Mouse (Mus musculus) skeletal muscle tissue, adult 2 months (tissue): ENCODE results near the gene Rsbn1l.

Experiments
- DNase-seq: peaks from one replicate; pipeline ENCODE4 v3.0.0-alpha.2; 2012; ENCODE audit warnings: low read depth, low spot score

The Rsbn1l gene

GRCm38 (mm10) chr5:20956298-20956697, at the start of gene Rsbn1l:
Gene Rsbn1l, minus strand, starts transcription at chr5:20956398.
- DNase-seq, result no peak

- no peak for DNase-seq
These were observed 46.5 kb upstream of the Rsbn1l start for GRCm38 (mm10) chr5:21002723-21003122.

GRCm38 (mm10) chr5:21001622-21002315, 45.6 kb upstream of the Rsbn1l start:
- no peak for DNase-seq

- no peak for DNase-seq
These were observed 42.2 kb upstream of the Rsbn1l start for GRCm38 (mm10) chr5:20998427-20998826.

DNA sequence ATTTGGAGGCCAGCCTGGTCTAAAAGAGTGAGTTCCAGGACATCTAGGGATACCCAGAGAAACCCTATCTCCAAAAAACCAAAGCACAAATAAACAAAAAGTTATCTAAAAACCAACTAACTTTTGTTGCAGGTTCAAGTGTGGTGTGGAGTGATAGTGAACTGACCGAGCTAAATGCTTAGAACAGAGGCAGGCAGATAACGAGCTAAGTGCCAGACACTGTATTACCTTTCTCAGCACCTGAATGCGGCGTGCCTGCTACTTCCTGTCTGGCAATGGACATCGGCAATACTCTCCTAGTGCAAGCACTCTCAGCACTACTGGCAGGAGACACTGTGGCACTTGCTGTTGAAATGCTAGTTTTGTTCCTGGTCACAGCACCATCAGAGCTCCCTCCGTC, 41.4 kb upstream of the Rsbn1l start:
- DNase-seq, result no peak

DNA sequence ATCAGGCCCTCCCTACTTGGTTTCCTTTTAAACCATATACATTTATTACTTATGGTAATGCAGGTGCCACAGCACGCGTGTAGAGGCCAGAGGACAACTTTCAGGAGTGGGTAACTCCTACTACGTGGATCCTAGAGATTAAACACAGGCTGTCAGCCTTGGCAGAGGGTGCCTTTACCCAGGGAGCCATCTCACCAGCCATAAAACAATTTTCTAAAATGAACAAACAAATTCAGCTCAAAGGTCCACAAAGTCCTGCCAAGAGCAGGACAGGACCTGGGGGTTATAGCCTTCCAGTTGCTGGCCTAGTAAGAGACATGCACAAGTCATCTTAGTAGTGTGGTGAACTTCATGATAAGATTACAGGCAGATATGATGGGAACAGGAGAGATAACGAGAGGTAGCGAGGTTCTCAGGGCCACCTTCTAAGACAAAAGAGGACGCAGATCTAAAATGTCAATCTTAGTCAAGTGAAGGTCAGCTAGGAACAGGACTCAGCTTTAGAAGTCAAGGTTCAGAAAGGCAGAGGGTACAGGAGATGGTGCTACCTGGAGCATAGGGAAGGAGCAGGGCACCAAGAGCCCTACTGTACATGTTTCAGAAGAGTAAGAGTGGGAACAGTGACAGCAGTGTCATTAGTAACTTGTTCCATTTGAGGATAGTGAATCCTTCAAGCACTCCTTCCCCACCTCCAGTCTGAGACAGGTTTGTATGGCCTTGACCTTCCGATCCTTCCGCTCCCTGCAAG, 34.0 kb upstream of the Rsbn1l start:
- no peak for DNase-seq

GRCm38 (mm10) chr5:20986271-20986670, 30.1 kb upstream of the Rsbn1l start:
- no peak for DNase-seq

DNA sequence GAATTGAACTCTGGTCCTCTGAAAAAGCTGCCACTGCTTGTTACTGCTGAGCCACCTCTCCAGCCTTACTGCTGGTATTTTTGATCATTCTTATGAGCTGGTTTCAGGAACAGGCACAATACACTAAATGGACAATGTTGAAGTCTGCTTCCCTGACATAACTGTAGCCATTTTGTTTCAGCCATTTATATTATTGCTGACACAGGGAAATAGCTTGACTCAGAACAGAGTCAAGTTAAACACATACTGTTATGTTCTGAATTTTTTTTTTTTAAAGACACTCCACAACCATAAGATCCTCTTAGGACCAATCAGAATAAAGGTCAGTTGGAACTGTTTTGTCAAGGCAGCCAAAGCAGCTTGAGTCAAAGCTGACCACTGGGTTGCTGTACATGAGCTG, 27.3 kb upstream of the Rsbn1l start:
- no peak for DNase-seq

DNA sequence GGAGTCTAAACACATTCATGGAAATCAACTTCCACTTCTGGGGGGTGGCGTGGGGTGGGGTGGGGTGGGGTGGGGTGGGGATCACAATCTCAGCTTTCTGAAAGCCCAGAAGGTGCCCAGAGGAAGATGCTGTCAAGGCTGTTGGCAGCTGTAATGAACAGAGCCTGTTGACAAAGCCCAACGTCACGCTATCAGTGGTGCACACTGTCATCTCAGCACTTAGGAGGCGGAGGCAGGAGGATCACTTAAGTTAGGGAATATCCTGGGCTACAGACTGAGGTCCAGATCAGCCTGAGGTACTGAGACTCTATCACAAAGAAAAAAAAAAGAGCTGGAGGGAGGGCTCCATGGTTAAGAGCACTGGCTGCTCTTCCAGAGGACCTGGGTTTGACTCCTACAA, 18.5 kb upstream of the Rsbn1l start:
- no peak for DNase-seq

- no peak for DNase-seq
These were observed 17.8 kb upstream of the Rsbn1l start for GRCm38 (mm10) chr5:20973999-20974398.

GRCm38 (mm10) chr5:20973069-20973468, 16.9 kb upstream of the Rsbn1l start:
- DNase-seq, result no peak

GRCm38 (mm10) chr5:20968963-20969362, 12.8 kb upstream of the Rsbn1l start:
- peak; percentile 66 for DNase-seq

GRCm38 (mm10) chr5:20968493-20968892, 12.3 kb upstream of the Rsbn1l start:
- DNase-seq, result no peak

- DNase-seq, result peak; percentile 55
These were observed 11.7 kb upstream of the Rsbn1l start for GRCm38 (mm10) chr5:20967942-20968341.

DNA sequence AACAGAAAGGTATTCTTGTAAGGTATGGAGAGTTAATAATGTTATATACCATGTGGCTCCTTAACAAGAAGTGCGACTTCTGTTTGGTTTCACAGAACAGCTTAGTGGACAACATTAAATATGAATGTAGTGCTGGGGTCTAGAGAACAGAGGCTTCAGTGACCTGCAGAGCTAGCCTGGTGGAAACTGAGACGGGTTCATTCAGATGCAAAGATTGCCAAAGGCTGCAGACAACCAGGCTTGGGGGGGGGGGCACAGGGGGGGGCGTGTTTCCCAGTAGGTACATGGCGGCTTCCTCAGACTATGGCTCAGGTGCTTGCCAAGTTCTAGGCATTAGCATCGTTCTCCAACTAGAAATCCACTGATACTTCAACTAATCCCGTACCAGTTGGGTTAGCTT, 8.2 kb upstream of the Rsbn1l start:
- DNase-seq, result no peak

DNA sequence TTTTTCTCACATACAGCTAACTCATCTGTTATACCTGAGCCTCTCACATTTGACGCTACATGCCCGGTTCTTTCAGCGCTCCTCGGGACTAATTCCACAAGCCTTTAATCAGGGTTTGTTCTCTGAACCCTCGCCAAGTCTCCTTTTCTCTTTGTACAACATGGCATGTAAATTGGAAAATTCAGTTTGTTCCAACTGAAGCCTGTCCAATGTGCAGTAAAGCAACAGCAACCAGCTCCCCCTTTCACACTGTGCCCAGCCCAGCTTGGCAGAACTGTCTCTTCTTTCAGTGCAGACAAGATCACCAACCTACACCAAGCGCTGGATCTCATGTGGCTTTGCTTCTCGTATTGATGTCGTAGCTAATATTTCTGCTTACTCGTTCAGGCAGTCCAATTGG, 7.1 kb upstream of the Rsbn1l start:
- DNase-seq, result no peak

GRCm38 (mm10) chr5:20960927-20961326, 4.7 kb upstream of the Rsbn1l start:
- peak; percentile 37 for DNase-seq

- no peak for DNase-seq
These were observed 923 bp downstream of the Rsbn1l start for GRCm38 (mm10) chr5:20955114-20955835.

DNA sequence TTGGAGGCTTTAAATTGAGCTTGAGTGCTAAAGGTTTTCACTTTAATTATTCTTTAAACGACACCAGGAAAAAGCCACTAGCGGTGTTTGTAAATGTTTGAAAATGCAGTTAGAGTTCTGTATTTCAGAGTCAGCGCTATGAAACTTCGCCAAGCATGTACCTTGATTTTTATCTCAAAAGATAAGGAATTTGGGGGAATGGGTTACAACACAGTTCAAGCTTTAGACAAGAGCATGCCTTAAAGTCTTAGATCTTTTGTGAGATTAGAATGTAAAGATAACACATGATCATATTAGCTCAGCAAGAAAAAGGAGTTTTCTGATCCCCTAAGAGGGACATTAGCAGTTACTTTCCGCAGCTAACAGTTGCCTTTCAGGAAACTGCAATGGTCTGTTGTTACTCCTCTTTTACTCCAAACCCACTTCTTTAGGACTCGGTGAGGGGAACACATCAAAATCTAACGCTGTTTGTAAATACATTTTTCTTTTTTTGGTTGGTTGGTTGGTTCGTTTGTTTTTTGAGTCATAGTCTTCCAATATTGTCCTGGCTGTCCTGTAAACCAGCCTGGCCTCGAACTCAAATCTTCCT, 3.8 kb downstream of the Rsbn1l start:
- DNase-seq, result no peak

DNA sequence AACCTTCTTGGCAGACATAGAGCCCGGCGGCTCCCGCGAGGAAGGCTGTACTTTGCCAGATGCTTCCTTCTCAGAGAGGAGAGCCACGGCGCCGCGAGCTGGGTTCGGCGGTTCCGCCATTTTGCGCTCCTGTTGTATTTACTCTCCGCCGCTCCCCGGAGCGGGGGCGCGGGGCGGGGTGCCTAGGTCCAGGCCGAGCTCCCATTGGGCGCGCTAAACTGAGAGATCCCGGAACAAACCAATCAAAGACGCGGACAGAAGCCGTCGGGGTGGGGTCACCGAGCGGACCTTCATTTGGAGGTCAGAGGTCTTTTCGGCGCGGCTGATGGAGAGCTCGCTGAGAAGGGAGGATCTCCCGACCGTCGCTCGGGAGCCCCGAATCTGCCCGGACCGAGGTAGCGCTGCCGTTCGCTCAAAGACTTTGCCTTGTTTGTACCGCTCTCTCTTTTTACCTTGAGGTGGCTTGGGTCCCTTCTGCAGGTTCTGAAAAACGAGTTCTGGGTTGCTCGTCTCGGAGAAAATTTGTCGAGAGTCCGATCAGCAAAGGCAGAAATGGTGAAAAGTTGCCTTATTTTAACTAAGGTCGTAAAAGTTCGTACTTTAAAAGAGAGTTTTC, 4.4 kb downstream of the Rsbn1l start:
- DNase-seq, result peak; percentile 94

- peak; percentile 34 for DNase-seq
These were observed 5.1 kb downstream of the Rsbn1l start for GRCm38 (mm10) chr5:20950855-20951650.
